Mouse (Mus musculus) thymus, adult 2 months (tissue): ENCODE results near the gene Zmynd10. TPM values are rescaled to one million over a fixed set of nuclear protein-coding genes. Genes with fewer than 3 reads are reported as not detected.

Source experiments
- DNase-seq: peaks from one replicate; pipeline ENCODE4 v3.0.0; 2021
- H3K27ac ChIP-seq: fragments of 200-500 bp; 2 replicates; pipeline ENCODE4 v1.5.1; 2012; ENCODE audit warnings: low read length, control low read depth; ENCODE audit not compliant: control insufficient read depth, insufficient read depth
- H3K27me3 ChIP-seq: fragments of 200-500 bp; 2 replicates; pipeline ENCODE4 v1.6.1; 2012; ENCODE audit warnings: mild to moderate bottlenecking, low read length, moderate library complexity, mixed read lengths; ENCODE audit not compliant: control insufficient read depth, insufficient read depth
- H3K36me3 ChIP-seq: fragments of 200-500 bp; 2 replicates; pipeline ENCODE4 v1.6.1; 2012; ENCODE audit warnings: mild to moderate bottlenecking, low read length, moderate library complexity; ENCODE audit not compliant: control insufficient read depth, insufficient read depth
- H3K4me1 ChIP-seq: fragments of 200-500 bp; replicated peaks from 2 replicates; pipeline ENCODE4 v1.6.1; 2012; ENCODE audit warnings: low read length; ENCODE audit not compliant: control insufficient read depth, insufficient read depth
- H3K4me3 ChIP-seq: fragments of 200-500 bp; 2 replicates; pipeline ENCODE4 v1.5.1; 2012; ENCODE audit warnings: mild to moderate bottlenecking, low read length, control low read depth, moderate library complexity; ENCODE audit not compliant: control insufficient read depth, insufficient read depth
- CTCF ChIP-seq: fragments of 200-500 bp; IDR thresholded peaks from 2 replicates; pipeline ENCODE4 v1.5.1; 2012; ENCODE audit warnings: mild to moderate bottlenecking, control low read depth, low read length, moderate library complexity, borderline replicate concordance; ENCODE audit not compliant: control insufficient read depth, poor library complexity, insufficient read depth; ENCODE audit errors: extremely low read depth
- POLR2A ChIP-seq: fragments of 200-500 bp; IDR thresholded peaks from 2 replicates; pipeline ENCODE4 v1.6.1; 2012; ENCODE audit warnings: mild to moderate bottlenecking, low read length, control low read depth, moderate library complexity; ENCODE audit not compliant: control insufficient read depth, poor library complexity, insufficient read depth; ENCODE audit errors: extremely low read depth
- WGBS: fragments of 180-500 bp; shearing (Covaris S2); methylation state at CpG from one replicate; pipeline ENCODE4 v1.1.7; 2018; 5-methylcytosine and 5-hydroxymethylcytosine counted together
- polyA plus RNA-seq: library from polyadenylated mRNA; depleted of rRNA; stranded (reverse); fragments of >200 nt; gene quantifications from 2 replicates; pipeline ENCODE4 v1.2.3, GENCODE M21; 2012

Gene Zmynd10
- polyA plus RNA-seq, 1 experiment: 3.4 TPM

DNA sequence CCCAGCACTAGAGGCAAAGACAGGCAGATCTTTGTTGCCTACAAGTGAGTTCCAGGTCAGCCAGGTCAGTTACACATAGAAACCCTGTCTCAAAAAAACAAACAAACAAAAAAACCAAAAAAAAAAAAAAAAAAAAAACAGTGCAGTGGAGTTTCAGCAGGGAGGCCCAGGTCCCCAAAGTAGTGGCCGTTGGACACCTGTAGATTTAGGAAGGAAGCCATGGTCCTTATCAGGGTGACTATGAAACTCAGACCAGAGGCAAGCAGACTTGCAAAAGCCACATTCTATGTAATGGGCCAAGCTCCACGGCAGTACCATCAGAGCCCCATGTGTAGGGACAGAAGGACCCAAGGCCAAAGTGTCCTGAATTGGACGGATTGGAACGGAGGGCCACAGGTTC, 34.5 kb downstream of the Zmynd10 start:
- H3K27me3 ChIP-seq: no peaks in the 10 kb centered on the region
- no peak for TF ChIP-seq CTCF
- no peak for TF ChIP-seq POLR2A
- no peak for DNase-seq
- H3K36me3 ChIP-seq: no peaks in the 10 kb centered on the region
- no peak overlapping the region for H3K27ac ChIP-seq
- H3K4me3 ChIP-seq: no peak overlapping the region
- H3K4me1 ChIP-seq: peaks cover 12% of the 10 kb centered on the region
- WGBS: 51% methylated on average over 4 of the region's 4 CpGs

DNA sequence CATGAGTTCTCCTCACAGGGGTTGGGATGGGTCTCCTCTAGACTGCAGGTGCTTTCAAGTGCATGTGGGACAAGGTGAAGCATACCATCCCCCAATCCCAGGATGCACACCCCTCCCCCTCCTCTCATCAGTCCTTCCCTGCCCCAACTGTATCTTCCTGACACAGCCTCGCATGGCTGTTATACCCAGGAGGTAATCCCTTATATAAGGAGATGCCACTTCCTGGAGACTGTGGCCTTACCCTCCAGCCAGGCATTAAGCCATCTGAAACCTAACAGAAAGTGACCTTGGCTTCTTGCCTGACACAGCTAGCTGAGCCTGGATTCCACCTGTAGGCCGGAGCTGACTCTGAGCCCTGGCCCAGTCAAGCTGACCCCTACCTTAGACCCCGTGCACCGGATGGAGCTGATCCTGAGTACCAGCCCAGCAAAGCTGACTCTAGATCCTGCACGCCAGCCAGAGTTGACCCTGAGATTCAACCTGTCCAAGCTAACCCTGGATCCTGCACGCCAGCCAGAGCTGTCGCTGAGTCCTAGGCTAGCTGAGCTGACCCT, 35.5 kb downstream of the Zmynd10 start:
- DNase-seq: no peak
- TF ChIP-seq CTCF (no peak), POLR2A (no peak)
- Histone ChIP-seq H3K36me3 (no peaks in the 10 kb centered on the region), H3K27me3 (no peaks in the 10 kb centered on the region), H3K27ac (no peak overlapping the region), H3K4me3 (no peak overlapping the region), H3K4me1 (peaks cover 14% of the 10 kb centered on the region)
- WGBS: 88% methylated on average over 7 of the region's 7 CpGs

DNA sequence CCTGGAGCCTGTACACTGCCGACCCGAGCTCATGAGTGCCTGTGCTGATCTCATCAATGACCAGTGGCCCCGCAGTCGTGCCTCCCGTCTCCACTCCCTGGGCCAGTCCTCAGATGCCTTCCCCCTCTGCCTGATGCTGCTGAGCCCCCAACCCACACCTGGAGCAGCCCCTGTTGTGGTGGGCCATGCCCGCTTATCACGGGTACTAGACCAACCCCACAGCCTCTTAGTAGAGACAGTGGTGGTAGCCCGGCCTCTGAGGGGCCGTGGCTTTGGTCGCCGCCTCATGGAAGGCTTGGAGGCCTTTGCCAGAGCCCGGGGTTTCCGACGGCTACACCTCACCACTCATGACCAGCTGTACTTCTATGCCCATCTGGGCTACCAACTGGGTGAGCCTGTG, 36.1 kb downstream of the Zmynd10 start:
- Histone ChIP-seq H3K27ac (no peak overlapping the region), H3K27me3 (no peaks in the 10 kb centered on the region), H3K4me1 (peaks cover 18% of the 10 kb centered on the region), H3K36me3 (no peaks in the 10 kb centered on the region), H3K4me3 (no peak overlapping the region)
- DNase-seq: no peak
- 93% methylated on average over 14 of the region's 14 CpGs for WGBS
- TF ChIP-seq POLR2A (no peak), CTCF (no peak)

DNA sequence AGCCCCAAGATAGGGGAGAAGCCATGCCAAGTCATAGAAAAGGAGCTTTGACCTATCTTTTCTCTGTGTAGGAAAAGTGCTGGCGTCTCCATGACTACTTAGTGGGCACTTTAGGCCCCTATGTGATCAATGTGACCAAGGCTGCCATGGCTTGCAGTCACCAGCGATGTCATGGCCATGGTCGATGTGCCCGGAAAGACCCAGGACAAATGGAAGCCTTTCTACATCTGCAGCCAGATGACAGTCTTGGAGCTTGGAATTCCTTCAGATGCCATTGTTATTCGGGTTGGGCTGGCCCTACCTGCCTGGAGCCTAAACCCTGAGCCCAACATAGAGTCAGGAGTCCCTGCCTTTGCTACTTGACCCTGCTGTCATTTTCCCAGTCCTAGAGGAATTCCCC, 39.4 kb downstream of the Zmynd10 start:
- Histone ChIP-seq H3K27ac (no peak overlapping the region), H3K27me3 (no peaks in the 10 kb centered on the region), H3K4me1 (peaks cover 19% of the 10 kb centered on the region), H3K36me3 (no peaks in the 10 kb centered on the region), H3K4me3 (no peak overlapping the region)
- WGBS: 93% methylated on average over 5 of the region's 5 CpGs
- TF ChIP-seq CTCF (no peak), POLR2A (no peak)
- DNase-seq: no peak

DNA sequence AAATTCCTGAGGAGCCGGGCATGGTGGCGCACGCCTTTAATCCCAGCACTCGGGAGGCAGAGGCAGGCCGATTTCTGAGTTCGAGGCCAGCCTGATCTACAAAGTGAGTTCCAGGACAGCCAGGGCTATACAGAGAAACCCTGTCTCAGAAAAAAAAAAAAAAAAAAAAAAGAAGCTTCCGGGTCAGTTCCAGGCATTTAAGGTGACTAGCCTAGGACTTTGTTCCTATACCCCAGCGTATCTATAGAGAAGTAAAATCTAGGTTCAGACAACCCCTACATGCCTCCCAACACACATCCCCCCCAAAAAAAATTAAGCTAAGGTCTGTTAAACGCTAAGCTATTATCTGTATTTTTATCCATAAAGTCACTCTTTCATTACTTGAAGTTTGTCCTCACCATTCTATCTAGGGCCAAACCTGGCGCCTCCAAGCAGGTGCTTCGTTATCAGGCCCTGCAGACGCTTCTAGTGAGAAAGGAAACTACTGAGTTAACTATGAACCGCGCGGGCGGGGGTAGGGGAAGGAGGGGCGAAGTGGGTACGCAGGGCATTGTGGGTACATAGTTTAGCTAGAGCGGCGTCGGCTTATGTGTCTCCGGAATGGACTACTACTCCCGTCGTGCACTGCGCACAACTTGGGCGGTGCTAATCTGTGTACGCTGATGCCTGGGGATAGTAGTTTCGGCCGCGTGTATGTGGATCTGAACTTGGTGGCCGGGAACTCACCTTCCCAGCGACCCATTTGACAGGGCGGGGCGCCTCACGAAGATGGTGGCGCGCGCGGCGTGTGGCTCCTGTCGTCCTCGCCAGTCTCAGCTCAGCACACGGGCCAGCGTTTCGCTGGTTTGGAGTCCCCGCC, 40.1 kb downstream of the Zmynd10 start, which contains the start of gene Ifrd2:
Ifrd2 (plus strand) TSS at position 669 of the 859 bp plus-strand sequence.
- peak; percentile 99 for DNase-seq
- H3K4me3 ChIP-seq: peak within 1 kb of the TSS; percentile 59
- peaks cover 16% of the 10 kb centered on the region for H3K4me1 ChIP-seq
- H3K27me3 ChIP-seq: no peaks in the 10 kb centered on the region
- WGBS: 13% methylated on average over 46 of the region's 46 CpGs
- no peak within 1 kb of the TSS for H3K27ac ChIP-seq
- H3K36me3 ChIP-seq: 0 out of 2 replicates have a peak, but pooled peaks cover 5% of the 10 kb centered on the region
- TF ChIP-seq CTCF (0 out of 2 replicates have a peak, but pooled peaks have one; percentile 36), POLR2A (peak; percentile 59)

DNA sequence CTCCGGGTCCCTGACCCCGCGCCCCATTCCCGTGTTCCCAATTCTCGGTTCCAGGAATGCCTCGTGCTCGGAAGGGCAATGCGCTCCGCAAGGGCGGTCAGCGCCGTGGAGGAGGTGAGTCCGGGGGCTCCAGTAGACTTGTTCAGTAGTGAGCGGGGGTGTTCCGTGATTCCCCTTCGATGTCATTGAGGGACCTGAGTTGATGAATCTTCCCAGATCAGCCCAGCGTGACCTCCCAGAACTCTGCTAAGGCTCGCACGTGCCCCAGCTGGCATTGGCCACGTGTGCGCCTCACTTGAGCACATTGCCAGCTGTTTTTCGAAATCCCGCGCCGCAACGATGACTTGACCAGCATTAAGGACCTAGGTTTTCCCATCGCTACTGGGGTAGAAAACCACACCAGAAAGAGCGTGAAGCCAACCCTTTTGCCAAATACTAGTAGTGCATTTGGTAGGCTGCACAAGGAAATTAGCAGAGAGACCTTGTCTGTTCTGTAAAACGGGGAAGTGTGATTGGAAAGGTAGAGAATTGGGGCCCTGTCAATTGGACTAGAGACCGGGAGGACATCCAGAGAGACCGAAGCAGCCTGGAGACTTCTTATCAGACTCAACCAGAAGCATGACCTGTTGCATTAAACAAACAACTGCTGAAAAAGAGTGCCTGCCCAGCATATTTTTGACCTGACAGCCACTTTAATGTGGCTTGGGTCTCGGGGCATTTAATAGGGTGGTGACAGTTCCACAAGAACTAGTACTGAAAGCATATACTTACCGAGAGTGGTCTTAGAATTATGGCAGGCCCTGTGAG, 40.9 kb downstream of the Zmynd10 start:
- Histone ChIP-seq H3K36me3 (0 out of 2 replicates have a peak, but pooled peaks cover 6% of the 10 kb centered on the region), H3K4me1 (peaks cover 16% of the 10 kb centered on the region), H3K27ac (no peak overlapping the region), H3K4me3 (peak overlapping the region; percentile 59), H3K27me3 (no peaks in the 10 kb centered on the region)
- DNase-seq: no peak
- no peak for TF ChIP-seq CTCF
- TF ChIP-seq POLR2A: no peak
- 1% methylated on average over 33 of the region's 33 CpGs for WGBS
